Mouse (Mus musculus) erythroblast, embryonic 14.5 days (primary cell): ENCODE data around the gene Sptlc3.

Experiments used
- GATA1 ChIP-seq: IDR thresholded peaks from 2 replicates; pipeline ENCODE4 v1.6.1; 2012; ENCODE audit warnings: low read length, inconsistent platforms, mixed read lengths
- TAL1 ChIP-seq: IDR thresholded peaks from 3 replicates; pipeline ENCODE4 v1.6.1; 2012; ENCODE audit warnings: low read length, inconsistent platforms, mixed read lengths

- TF ChIP-seq GATA1 (no peak), TAL1 (no peak)
These were observed 115.5 kb downstream of the Sptlc3 start for GRCm38 (mm10) chr2:139609231-139609630.
